Mouse (Mus musculus) thymus, postnatal 0 days (tissue): ENCODE measurements around the gene Neurl3. TPM values are rescaled to one million over a fixed set of nuclear protein-coding genes. Genes with fewer than 3 reads are reported as not detected.
A peak's percentile ranks its signal among the peaks of the same experiment; 100 is the strongest.

Experiments
- DNase-seq: peaks from one replicate; pipeline ENCODE4 v3.0.0-alpha.2; 2015; ENCODE audit warnings: low spot score
- polyA plus RNA-seq: library from polyadenylated mRNA; unstranded; fragments of >200 nt; fragmentation: Nextera tagmentation; extraction: Ambion mirVana; gene quantifications from 2 replicates; pipeline ENCODE4 v1.2.1, GENCODE M21; 2015

Gene Neurl3
- polyA plus RNA-seq, 1 experiment from 2014 or later: 4.4 TPM

DNA sequence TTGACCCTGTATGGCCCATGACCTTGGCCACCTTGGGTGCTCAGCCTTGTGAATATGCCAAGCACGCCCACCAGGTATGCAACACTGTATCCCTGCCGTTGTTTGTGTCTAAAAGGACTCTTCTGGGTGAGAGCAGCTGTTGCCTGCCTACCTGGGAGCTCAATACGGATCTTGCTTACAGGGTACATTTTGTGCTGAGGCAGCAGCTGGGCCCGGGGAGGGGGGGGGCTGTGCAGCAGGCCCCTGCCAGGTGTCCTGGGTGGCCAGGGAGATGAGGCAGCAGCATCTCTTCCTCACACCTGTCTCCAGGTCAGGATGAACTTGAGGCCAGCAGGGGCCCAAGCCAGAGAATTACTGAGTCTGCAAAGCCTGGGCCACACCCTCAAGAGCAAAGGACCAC lies 23.6 kb upstream of the Neurl3 start:
- DNase-seq: no peak

DNA sequence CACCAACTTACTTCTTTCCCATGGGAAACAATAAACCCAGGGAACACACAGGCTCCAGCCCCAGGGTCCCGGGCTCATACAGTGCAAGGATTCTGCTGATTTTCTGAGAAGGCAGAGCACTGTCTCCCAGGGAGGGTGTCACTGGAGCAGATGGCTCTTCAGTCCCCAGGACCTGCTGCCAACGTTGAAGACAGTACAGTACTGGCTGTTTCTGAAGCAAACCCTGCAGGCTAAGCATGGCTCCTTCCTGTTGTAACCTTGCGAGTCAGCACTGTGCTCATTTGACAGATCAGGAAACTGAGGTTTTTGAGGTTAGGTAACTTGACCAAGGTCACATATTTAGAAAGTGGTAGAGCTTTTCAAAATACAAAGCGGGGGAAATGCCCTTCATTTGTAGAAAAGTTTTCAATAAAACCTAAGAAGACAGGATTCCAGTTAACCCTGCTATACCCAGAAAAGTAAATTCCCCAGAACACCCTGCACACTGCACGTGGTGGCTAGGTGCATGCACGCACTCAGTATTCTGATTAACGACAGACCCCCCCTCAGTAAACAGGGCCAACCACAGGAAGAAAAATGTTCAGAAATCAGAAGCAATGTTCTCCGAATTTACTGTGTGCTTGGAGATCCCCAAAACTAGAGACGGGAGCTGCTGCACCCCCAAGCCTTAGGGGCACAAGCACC lies 22.1 kb upstream of the Neurl3 start:
- peak; percentile 54 for DNase-seq

DNA sequence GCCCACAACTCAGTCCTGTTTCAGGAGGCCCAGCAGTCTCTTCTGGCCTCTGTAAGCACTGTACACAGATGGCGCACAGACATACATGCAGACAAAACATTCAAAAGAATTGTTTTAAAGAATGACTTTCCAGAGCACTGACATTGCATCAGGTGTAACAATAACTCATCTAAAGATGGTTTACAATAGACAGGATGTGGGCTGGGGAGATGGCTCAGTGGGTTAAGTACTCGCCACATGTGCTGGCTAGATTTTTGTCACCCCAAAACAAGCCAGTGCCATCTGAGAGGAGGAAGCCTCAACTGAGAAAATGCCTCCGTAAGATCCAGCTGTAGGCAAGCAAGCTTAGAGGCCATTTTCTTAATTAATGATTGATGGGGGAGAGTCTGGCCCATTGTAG lies 19.9 kb upstream of the Neurl3 start:
- peak; percentile 83 for DNase-seq

DNA sequence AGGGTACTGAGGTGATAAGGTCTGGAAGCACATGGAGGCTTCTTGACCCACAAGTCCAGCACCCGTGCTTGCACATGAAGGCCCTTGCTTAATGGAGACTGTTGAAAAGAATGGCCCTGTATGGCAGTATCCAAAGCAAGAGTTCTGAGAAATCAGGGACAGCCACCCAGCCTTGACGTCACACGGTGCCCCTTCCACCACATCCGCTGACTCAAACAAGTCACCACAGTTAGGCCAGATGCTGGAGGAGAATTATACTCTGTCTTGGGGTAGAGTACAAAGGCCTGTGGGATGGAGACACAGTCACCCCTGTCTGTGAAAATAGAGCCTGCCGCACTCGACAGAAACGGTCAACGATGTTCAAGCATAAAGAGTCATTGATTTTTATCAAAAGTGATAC lies 19.0 kb upstream of the Neurl3 start:
- peak; percentile 75 for DNase-seq

DNA sequence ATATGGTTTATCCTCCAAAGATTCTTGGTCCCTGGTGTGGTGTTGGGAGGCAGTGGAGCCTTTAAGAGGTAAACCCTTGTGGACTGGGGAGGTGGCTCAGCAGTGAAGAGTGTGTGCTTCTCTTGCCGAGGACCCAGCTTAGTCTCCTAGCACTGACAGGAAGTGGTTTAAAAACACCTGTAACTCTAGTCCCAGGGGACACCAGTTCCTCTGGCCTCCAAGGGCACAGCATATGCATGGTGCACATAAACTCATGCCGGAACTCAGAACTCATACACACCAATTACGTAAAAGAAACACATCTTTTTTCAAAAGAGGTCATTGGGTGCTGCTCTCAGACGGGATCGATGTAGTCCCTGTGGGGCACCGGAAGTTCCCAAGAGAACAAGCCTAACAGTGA lies 7.4 kb upstream of the Neurl3 start:
- peak; percentile 73 for DNase-seq

DNA sequence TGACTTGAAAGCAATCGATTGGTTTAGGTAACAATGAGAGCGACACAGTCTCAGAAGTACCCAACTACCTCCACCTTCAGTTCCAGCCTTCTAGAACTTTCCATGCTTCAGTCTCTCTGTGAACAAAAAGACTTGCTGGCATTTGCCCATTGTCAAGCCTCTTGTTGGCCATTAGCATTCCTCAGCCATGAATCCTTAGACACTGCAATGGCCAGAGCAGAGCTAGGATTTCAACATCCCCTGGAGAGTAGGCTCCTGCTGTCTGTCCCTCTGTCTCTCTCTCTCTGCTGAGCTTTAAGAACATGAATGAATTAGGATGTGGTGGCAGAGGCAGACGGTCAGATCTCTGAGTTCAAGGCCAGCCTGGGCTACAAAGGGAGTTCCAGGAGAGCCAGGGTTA lies 6.5 kb upstream of the Neurl3 start:
- DNase-seq: no peak

DNA sequence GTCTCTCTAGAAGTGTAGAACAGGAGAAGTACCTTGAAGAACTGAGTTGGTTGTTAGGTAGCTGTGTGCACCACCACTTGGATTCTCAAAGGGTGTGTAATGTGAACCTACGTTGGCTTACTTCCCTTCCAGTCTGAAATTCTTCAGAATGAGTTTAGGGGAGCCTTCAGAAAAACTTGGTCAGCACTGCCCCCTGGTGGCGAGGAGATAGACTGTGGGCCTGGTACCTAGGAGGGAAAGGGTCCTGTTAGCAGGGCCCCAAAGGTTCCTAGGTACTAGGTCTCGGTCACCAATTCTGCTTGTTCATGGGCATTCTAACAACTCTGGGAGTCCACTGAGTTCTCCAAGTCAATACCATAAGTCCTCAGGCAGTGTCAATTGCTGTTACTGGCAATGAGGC lies 4.7 kb upstream of the Neurl3 start:
- peak; percentile 91 for DNase-seq

DNA sequence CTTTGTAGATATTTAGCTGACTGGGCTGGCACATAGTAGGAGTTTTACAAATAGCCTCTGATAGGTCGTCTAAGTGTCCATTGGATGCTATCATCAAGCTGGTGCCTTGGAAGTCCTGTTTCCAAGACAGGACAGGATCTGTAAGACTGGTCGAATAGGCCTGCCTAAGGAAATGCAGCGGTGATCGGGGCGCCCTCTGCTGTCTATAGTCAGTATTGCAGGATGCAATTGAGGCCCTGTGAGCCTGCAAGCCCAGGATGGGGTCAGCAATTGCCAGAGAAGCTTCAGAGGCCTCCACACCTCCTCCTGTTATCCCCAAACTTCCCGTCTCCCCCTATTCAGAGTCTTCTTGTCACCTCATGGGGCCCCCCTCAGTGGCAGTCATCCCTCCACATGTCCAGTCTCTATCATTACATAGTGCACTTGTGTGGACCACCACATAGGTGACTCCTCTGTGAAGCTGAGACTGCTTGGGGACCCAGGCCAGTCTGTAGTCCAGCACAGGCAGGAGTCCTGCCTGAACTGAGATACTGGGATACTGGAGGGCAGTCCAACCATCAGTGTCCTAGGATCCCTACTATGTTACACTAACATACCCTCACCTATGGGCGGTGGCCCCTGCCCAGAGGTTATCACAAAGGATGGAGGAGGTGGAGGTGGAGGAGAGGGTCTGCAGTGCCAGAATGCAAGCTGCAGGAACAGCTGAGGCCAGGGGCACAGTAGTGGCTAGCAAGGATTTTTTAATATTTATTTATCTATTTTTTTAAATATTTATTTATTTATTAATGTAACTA lies 3.0 kb upstream of the Neurl3 start:
- peak; percentile 80 for DNase-seq

DNA sequence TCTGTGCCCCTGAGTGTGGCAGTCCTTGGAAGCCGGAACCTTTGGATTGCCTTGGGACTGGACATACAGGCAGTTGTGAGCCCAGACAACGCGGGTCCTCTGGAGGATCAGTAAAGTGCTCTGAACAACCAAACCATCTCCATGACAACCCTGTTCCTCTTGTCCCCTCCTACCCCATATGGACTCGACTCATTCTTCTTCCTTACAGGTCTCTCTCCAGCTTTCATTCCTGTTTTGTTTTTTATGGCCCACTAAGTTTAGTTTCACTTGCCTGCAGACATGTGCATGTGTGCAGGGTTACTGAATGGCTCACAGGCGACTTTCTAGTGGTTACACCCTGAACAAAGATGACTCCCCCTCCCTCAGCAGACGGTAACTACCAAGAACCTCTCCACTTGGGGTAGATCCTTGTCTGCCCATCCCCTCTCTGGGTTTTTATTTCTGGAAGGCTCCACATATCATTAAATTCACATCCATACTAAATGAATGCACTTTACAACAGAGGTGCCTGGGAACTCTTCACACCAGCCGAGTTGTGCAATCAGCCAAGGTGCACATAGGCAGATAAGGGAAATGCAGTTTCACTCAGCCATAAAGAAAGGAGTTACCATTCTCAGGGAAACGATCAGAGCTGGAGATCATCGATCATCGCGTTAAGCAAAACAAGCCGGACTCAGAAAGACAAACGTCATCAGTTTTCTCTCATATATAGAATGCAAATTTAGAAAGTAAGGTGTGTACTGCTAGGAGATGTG lies 1.3 kb upstream of the Neurl3 start:
- DNase-seq: no peak

DNA sequence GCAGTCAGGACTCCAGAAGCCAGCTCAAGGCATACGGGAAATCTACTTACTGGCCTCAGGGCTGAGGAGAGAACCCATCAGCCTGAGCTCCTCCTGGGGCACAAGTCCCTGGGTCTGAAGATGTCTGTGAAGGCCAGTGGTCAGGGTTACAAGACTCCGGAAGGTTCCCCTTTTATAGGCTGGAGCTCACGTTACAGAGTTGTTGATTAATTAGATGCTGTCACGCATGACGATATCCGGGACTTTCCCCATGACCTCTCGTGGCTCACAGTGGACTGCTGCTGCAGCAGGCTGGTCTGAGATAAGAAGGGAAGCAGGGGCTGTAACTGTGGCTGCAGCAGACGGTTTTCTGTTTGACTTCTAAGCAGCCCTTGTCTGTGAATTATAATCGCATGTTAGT lies 1.2 kb downstream of the Neurl3 start:
- DNase-seq: no peak

DNA sequence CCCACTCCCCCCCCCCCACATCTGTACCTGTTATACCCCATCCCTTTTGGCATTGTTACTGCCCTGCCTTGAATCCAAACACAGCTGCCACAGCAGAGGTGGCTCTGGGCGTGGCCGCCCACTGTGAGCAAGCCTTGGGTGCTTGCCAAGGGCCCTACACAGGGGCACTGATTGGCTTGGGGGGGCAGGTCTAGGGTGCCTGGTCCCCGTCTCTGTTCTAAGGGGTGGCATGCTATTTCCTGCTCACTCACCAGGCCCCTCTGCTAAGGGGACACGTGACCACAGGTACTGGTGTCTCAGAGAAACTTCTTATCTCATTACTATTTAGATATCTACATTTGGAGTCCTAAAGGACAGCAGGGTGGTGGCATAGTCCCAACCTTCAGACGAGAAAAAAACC lies 1.9 kb downstream of the Neurl3 start:
- no peak for DNase-seq

DNA sequence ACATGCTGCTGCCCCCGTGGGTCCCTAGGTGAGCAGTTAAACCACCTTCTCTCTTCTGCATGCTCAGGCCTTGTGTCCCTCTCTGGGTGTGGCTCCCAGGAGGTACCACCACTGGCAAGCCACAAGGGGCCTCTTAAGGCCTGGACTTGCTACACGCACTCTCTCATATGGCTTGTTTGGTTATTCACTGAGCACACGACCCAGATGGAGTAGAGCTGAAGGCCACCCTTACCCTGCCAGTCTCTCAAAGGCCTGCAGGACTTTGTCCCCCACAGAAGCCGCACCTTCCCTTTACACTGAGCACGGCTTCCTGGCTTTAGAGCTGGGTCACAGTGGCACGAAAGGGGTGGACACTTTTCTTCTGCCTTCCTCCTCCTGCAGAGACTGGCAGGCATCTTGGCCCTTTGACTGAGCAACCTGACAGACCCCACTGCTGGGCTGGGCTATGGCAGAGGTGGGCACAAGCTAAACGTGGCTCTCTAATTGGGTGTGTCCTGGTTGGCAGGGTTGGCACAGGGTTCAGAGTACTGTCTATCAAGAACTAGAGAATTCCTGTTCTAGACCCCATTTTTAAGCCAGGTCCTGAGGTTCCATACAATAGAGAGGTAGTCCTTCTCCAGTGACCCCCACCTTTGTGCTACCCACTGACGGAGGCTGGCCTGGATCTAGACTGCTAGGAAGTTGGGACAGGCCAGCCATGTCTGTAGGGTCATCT lies 2.8 kb downstream of the Neurl3 start:
- DNase-seq: no peak

DNA sequence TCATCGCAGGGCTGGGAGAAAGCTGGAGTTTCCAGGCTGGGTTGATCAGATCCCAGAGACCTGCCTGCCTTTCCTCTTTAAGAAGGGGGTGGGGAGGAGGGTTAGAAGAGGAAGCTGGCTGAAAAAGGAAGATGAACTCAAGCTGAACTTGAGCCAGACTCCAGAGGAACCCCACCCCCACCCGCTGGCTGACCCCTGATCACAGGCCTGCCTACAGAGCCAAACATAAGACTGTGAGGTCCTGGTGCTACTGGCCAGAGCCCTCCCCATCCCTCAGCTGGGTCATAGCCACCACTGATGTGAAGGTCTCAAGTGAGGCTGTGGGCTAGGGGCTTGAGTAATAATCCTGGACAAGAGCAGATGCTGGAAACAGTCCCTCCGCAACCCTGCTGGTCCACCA lies 3.8 kb downstream of the Neurl3 start:
- DNase-seq: no peak

DNA sequence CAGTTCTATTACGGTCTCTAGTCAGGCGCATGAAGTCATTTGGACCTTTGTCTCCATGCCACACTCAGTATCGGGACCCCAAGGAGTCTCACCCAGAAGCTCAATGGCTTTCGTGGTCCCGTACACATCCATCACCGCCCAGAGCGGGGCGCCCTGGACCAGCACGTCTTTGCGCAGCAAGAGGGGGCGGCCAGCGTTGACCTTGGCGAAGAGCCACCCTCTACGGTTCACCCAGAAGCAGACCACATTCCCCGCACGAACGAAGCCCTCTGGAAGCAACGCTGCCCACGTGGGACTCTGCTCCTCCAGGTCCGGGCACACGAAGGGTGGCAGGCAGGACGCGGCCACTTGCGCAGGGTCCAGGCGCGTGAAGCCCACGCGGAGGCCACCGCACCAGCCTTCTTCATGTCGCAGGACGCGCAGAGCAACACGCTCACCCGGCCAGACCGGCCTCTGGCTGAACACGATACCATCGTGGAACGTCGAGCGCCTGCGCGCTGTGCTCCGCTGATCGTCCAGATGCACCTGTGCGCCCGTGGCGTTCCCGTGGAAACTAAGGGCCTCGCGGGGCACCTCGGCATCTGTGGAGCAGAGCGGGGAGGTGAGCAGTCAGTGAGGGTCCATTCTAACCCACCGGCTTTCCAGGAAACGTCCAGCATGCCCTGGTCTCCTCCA lies 5.2 kb downstream of the Neurl3 start:
- no peak for DNase-seq

DNA sequence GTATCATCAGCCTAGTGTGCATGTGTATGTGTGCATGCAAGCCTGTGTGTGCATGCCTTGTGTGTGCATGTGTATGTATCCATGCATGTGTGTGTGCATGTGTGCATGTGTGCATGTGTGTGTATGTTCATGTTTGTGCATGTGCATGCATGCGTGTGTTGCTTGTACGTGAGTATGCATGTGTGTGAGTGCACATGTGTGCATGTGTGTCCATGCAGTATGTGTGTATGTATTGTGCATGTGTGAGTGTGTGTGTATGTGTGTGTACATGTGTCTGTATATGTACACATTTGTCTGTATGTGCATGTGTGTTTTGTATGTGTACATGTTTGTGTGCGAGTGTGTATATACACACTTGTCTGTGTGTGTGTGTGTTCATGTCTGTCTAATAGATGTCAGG lies 6.9 kb downstream of the Neurl3 start:
- no peak for DNase-seq

DNA sequence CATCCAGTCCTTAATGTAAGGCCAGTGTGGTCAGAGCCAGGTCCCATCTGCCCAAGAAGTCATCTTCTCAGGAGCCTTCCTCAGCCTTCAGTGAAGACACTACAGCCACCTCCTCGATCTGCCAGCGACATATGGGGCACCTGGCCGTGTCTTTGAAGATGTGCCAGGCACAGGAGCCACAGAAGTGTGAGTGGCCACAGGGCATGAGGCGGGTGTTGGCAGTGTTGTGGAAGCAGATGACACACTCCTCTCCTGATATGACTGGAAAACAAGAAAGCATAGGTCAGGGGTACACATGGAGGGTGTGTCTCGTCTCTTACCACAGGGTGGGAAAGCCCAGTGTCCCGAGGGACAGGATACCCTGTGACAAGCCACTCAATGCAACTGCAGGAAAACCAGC lies 8.2 kb downstream of the Neurl3 start:
- DNase-seq: no peak

DNA sequence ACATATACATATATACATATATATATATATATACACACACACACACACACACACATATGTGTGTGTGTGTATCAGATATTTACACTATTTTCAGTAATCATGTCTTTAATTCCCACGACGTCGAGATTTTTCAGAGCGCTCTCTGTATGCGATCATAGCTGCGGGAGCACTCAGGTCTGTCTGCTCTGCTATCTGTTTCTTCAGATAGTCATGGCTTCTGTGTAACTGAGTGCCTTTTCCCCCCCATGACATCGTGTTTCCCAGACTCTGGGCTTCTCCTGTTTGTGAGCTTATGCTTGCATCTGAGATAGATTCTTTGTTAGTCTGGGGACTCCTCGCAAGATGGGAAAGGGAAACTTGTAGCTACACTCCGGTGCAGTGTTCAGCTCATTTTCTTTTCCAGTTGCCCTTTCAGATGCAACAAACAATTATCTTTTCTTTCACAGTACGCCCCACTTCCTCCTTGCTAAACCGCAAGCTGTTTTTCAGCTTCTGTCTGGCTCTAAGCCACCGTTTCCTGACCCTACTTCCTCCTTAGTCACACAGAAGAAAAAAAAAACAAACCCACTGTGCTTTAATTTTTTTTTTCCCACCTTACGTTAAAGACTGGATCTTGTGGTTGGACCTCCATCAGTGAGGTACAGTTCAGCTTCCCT lies 10.5 kb downstream of the Neurl3 start:
- peak; percentile 90 for DNase-seq

DNA sequence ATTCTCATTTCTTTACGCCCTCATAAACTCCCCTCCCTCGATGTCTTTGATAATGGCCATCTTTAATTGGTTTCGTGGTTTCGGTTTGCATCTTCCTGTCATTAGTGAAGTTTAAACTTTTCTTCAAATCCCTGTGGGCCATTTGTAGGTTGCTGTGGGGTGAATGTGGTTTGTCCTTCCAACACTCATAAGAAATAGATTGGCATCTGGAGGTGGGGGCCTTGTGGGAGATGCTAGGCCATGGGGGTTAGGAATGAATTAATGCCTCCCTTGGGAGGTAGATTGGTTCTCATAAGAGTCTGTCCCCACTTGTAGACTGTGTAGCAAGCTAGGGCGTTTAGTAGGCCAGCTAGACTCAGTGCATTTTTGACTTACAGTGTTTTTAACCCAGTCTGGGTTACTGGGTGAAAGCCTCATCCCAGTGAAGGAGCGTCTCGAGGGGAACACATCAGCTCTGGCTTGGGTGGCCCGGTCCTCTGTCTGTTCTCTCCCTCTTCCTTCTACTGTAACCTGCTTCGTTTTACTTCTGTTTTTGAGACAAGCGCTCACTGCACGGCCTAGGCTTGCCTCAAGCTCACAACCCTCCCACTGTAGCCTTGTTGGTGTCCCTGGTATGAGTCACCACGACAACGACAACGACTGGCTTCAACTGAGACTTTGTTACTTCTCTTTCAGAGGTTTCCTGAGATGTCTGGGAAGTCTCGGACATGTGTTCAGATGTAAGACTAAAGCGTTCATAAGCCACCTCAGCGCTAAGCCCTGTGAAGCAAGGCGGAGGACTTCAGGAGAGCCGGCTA lies 12.6 kb downstream of the Neurl3 start:
- DNase-seq: no peak

DNA sequence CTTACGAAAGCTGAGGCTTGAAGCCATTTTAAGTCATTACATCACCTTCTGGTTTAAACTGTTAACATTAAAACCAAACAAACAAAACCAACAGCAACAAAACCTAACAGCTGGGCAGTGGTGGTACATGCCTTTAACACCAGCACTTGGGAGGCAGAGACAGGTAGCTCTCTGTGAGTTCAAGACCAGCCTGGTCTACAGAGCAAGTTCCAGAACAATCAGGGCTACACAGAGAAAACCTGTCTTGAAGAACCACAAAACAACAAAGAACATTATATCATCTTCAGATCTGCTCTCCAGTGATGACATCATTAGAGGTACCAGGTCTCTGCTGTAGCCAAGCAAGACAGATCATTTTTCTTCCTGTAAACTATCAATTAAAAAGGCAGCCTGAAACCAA lies 14.1 kb downstream of the Neurl3 start:
- DNase-seq: no peak

DNA sequence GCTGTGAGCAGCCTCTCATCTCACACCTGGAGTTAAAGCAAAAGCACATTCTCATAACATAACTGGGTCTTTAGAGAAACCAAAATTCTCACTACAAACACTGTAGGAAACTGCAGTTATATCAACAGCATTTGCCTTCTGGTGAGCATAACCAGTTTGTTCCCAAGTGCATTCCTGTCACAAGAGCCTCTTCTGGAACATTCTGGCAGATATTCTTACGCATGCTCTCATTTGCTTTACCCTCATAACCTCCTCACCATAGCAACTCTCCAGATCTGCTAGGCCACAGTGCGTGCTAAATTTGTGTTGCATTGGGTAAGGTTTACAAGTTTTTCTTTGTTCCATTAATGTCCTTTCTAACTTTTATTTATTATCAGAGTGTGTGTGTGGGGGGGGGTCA lies 15.2 kb downstream of the Neurl3 start:
- DNase-seq: no peak
